Mouse (Mus musculus) WW6 (cell line): ENCODE measurements around the gene Zc3h12d.
A peak's percentile ranks its signal among the peaks of the same experiment; 100 is the strongest.

Experiments used
- DNase-seq: peaks from one replicate; pipeline ENCODE4 v3.0.0-alpha.2; 2013; ENCODE audit warnings: low read depth, low spot score

The Zc3h12d gene

DNA sequence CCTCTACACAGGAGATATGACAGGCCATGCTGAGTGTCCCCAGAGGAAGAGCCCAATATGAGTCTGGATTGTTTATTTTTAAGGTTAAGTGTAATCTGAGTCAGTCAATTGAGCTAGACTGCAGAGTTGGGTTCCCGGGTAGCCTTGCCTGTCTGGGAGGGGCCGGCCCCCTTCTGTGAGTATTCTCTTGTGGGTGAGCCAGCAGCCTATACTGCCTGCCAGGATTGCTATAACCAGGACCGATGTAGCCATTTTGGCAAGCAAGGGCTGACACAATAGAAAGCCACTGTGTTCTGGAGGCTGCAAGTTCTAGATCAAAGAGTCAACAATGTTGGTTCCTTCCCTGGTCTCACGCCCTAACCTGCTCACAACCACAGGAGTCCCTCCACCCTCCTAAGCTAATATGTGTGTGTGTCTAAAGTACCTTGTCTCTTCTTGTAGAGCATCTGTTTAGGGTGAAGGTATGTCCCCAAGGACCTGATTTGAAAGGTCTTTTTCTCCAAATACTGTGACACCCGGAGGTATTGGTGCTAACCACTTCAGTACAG is 6.7 kb downstream of the Zc3h12d start:
- no peak for DNase-seq

DNA sequence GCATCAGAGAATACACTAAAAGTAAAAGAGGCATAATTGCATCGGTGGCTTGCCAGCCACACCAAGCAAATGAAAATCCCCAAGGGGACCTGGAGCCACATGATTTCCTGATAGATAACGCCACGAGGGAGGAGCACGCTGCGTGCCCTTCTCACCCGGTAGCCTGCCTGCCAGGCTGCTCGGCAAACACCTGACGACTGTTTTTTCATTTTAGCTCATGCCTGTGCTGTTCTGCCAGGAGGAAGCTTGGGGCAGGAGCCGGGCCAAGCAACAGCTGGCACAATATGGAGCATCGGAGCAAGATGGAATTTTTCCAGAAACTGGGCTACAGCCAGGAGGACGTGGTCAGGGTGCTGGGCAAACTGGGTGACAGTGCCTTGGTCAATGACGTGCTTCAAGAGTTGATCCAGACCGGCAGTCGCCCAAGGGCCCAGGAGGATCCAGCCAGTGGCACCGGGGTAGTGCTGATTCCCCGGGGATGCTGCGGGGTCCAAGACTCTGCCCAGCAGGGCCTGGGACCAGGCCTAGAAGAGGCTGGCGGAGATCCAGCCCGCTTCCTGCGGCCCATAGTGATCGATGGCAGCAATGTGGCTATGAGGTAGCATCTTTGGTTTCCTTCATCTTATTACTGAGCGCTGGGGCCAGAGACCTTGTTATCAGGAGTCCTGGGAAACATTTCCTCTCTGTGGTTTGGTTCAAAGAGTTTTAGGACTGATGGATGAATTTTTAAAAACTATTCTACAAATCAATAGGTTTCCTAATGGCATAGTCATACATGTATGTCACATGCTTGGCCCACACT is 7.5 kb downstream of the Zc3h12d start:
- DNase-seq = no peak

DNA sequence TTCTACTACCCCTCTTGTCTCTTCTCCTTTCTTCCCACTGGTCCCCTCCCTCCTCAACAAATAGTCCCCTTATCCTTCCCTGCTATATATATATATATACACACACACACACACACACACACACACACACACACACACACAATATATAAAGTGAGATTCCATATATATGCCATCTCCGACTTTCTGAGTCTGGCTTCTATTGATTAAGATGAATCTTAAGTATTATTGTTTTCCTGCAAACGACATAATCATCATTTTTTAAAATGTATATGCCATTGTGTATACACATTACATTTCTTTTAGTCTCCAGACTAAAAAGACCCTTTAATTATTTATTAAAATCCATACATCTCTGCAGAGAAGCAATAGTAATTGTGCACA is 8.1 kb downstream of the Zc3h12d start:
- no peak for DNase-seq

DNA sequence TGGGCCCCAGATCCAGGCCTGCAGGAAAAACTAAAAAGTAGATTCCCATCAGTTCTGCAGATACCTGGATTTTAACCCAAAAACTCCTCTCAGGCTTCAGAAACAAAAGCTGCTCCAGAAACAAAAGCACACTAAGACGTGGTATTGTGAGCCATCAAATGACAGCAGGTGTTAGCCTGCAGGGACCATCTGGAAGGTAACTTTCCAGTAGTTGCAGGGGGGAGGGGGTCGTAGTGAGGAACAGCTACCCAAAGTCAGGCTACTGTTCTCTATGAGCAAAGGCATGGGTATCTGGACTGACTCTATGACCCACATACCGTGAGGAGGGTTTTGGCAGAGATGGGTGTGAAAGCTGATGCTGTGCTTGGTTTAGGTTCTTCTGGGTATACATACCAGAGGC is 8.5 kb downstream of the Zc3h12d start:
- DNase-seq = no peak

DNA sequence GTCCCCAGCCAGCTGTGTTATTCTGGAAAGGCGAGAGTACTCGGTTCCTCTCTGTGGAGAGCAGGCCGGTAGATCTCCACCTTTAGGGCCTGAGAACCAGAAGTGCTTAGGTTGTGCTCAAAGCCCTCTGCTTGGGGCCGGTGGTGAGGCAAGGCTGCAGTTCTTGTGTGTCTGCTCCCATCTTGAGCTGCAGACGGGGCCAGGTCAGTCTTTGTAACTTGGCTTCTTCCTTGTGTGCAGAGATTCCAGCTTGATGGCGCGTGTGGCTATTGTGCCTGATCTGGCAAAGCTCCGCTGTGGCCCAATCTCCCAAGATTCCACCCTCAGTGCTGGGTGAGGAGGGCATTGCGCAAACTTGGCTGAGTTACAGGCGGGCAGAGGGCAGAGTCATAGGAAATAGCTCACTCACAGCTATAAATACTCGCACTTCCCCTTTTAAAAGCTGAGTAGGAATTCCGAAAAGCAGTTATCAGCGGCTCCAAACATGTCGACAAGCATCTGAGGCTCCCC is 9.4 kb downstream of the Zc3h12d start:
- DNase-seq = no peak

DNA sequence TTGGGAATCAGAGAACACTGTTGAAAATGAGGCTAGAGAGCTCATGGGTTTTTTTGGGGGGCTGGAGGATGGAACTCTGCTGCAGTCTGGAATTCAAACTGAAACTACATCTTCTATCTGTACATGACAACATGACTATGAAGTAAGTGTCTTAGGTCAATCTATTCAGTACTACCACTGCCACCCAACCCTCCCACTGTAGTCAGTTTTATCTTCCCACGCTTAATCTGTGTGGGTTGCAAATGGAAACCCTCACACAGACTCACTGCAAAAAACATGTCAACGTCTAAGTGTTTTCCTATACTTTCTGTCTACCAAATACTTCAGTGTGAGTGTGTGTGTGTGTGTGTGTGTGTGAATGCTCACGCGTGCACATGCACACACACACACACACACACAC is 10.9 kb downstream of the Zc3h12d start:
- DNase-seq = no peak

DNA sequence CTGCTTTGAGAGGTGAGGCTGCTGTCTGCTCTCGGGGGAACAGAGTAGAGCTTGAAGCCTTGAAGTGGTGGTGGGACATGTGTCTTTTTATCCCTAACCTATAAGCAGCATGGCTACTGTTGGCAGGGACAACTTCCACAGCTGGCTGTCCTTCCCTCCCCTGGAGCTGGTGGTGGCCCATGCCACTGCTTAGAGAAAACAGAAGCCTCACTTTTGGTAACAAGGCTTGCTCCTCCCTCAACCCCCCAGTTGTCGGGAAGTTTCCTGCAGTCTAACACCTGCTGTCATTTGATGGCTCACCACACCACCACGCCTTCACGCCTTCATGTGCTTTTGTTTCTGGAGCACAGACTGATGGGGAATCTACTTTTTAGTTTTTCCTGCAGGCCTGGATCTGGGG is 11.9 kb downstream of the Zc3h12d start:
- DNase-seq = no peak

DNA sequence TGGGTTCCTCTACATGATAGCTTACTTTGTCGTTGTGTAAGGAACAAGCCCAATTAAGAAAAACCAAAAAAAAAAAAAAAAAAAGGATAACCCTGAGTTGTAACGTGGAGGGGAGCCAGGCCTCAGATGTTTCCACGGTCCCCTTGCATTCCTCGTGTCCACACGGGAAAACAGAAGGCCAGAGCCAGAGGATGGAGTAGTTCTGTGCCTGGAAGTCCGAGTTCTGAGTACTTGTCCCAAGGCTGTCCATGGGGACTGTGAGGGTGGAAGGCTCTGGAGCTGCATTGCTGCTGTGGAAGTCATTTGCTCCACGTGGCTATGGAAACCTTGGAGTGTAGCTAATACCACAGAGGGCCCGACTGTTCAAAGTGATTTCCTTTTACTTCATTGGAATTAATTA is 12.9 kb downstream of the Zc3h12d start:
- no peak for DNase-seq

DNA sequence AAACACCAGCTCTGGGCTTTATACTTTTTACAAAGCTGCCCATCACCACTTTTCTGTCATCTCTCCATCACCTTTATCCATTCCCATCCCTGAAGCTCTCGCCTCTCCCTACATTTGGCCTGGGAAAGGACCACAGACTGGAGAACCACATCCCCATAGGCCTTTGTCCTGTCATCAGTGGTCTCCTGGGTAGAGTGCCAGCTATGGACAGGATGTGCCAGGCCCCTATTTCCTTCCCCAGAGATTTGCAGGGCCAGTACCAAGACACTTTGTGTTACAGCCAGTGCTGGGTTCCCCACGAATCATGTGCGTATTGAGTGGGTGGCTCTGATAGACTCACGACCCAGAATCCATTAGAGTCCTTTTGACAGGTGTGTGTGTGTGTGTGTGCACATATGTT is 13.7 kb downstream of the Zc3h12d start:
- DNase-seq = no peak

DNA sequence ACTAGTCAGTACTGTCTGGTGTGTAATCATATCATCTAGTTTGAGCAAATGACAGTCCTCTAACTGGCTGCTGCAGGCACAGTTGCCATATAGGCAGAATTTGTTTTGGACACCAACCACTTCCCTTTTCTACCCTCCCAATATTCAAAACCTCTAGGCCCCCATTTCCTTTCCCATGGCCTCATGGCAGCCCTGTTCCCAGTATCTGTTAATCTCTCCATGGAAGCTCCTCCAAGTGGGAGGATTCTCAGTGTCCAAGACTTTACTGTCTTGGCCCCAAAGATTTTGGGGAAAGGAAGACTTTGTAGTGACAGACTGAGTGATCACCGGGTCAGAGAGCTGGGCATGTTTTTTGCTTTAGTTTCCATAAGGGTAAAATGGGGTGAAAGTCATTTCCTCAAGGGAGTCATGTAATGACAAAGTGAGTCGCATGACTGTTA is 14.9 kb downstream of the Zc3h12d start:
- DNase-seq = no peak

DNA sequence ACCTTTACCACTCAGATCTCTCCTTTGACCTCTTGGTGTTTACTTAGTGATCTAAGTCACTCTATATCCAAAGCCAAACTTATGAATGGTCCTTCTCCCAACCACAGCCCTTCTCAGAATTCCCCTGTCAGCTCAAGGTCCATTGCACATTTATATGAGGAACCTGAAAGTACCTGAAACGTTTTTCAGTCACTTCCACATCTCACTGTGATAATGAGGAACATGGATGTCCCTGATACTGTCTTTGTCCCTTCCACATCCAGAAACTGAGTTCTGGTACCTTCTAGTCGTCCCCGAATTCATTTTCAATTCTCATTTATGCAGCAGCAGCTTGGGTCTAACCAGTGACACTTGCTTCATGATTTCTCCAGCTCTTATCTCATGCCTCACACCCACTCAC is 19.6 kb downstream of the Zc3h12d start:
- no peak for DNase-seq

DNA sequence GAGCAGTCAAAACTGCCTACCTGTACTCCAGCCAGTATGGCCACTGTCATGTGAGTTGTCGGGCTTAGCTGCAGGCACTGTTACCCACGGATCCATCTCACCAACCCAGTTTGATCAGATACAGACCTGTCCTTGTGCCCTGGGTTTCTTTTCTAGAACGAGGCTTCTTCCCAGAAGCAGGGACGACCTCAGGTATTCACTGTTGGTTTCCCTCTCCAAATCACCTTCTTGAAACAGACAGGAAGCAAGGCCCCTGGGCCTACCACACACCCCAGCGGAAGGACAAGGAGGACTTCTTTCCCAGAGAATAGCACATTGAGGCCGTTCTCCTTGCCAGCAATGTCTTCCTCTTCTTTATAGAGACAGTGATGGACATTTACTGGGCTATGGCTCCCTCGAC is 28.2 kb downstream of the Zc3h12d start:
- DNase-seq = no peak

DNA sequence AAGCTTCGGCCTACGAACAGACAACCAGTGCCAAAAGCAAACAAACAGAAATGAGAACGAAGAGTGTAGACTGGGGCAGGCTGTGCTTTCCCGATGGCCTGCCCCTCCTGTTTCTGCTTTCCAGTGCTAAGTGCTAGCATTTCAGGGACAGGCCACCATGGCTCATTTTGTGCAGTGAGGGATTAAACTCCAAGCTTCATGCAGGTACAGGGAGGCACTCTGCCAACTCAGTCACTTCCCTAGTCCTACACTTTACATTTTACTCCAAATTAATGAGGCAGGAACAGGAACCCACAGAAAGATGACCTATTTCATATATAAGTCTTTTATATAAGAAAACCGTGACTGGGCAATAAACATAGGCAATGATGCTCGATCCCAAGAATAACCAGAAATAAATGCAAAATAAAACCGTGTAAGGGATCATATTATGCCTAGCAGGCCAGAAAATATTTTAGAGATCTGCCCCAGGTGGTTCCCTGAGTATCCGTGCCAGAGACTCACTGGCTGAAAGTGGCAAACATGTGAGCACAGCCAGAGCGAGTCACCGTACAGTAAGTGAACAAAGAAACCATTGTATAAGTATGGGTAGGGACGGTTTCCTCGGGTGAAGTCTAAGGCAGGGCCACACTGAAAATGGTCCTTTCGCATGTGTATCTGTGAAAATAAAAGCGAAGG is 29.1 kb downstream of the Zc3h12d start:
- no peak for DNase-seq

DNA sequence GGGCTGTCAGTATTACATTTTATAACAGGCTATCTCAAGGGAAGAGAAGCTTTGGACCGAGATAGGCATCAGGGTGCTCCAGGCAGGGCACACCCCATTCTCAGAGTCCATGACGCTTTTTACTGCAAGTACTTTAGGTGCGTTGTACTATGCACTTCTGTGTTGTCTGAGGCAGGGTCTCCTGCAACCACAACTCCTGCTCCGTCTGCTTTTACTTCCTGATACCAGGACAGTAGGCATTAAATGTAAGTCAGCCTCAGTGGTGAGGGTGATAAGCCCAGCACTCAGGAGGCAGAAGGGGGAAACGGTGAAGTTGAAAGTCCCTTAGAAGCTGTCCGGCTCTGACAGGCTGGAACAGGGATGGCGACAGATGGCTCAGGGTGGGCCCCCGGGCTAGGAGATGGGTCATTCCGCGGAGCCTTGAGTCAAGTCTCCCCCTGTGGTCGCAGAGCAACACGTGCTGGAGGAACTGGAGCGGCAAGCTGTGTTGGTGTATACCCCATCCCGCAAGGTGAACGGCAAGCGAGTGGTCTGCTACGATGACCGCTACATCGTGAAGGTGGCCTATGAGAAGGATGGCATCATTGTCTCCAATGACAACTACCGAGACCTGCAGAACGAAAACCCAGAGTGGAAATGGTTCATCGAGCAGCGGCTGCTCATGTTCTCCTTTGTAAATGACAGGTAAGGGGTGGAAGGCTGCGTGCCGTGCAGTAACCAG is 29.8 kb downstream of the Zc3h12d start:
- DNase-seq = no peak

DNA sequence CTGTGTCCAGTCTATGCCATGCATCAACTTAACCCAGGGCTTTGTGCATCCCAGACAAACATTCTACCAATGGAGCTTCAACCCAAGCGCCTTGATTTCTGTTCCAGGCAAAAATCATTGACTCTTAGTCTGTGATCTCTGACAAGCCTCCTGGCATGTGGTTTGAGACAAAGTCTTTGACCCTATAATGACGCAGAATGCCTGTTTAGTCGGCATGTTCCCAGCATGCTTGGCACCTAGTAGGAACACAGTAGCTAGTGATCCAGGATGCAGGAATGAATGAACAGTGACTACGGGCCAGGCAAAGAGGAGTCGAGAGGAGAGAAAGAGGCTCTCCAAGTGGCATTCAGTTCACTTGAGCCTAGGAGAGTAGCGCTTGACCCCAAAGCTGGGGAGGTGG is 31.1 kb downstream of the Zc3h12d start:
- no peak for DNase-seq

DNA sequence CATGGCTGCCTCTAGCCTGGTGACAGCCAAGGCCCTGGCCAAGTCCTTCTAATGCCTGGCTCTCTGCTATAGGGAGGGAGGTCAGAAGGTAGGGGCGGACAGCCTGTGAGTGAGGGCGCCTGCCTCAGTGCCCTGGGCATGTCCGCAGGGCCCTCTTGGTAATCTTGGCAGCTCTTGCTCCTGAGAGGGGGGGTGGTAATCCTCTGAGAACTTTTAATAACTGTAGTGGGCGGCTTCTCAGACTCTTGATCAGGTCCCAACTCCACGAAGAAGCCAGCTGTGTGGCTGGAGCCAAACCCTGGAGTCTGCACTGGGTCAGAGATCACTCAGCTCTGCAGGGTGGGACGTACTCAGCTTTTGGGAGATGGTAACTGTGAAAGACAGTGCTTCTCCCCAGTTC is 31.9 kb downstream of the Zc3h12d start:
- DNase-seq = no peak

DNA sequence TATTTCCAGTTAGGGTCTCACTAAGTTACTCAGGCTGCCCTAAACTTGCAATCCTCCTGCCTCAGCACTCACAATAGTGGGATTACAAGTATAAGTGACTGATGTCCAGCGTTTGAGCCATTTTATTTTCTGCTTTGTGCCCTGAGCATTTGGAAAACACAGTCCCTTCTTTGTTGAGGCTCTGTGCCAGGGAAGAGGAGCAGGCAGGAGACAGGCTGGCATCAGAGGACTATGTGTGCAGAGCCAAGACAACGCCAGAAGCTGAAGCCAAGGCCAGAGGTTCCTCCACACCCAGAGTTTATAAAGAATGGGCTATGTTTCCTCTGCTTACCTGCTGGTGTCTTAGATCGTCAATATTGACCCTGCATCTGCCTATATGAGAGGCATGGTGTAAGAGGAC is 32.5 kb downstream of the Zc3h12d start:
- no peak for DNase-seq

DNA sequence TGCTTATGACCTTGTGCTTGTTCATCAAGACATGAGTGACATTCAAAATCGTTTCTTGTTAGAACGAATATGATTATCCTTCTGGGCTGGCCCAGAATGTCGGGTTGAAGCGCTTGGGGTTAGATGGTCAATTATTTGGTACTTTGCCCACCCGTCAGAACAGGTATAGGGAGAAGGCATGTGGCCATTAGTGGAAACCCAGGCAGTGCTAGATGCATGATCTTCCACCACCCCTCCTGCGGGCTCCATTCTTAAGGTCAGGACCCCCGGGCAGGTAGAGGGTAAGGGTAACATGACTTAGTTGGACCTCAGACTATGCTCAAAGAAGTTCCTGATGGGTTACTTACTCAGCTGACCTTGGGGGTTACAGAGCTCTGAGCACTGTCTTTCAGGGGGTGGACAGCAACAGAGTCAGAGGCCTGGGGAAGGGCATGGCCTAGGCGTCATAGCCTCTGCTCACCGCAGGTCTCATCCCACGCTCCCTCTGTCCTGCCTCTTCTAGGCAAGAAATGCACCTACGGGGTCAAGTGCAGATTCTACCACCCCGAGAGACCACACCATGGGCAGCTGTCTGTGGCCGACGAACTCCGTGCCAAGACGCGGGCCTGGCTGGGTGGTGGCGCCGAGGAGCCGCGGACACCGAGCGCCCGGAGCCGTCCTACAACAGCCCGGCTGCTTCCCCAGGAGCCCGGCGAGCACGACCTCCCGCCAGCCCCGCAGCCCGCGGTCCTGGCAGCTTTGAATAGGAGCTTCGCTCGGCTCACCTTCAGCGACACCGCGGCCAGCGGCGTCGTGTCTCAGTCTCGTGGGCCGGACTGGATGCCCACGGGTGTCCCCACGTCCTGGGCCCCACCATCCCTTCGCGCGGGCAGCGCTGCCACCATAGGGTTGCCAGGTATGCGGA is 34.7 kb downstream of the Zc3h12d start:
- DNase-seq = no peak

DNA sequence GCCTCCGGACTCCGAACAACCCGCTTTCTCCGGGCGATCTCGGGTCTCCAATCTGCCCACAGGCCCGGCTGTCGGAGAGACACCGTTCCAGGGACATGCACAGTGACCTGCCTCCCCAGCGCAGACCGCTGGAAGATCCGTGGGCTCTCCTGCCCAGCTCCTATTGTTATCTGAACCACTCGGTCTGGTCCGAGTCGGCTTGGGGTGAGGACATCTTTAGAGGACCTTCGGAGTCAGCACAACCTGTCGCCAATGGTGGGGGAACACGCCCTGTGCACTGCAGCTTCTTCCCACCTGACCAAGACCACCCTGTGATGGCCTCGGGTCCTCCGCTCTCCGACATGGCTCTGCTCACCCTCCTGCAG is 35.4 kb downstream of the Zc3h12d start:
- DNase-seq = no peak

DNA sequence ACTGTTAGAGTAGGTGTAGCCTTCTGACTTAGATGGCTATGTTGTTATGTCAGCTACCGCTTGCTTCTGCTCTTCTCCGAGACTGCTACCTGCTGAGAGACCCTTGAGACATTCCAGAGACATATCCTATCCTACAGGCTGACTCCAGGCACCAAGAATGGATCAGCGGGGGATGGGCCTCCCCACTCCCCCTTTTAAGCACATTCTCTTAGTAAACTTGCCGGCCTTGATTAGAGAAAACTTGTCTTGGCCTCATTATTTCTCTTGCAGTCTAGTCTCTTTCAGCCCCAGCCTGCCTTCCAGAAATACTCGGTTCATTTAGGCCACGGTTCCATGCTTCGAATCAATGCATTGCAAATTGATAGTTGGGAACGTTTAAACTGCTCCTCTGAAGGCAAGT is 37.5 kb downstream of the Zc3h12d start:
- DNase-seq = no peak

DNA sequence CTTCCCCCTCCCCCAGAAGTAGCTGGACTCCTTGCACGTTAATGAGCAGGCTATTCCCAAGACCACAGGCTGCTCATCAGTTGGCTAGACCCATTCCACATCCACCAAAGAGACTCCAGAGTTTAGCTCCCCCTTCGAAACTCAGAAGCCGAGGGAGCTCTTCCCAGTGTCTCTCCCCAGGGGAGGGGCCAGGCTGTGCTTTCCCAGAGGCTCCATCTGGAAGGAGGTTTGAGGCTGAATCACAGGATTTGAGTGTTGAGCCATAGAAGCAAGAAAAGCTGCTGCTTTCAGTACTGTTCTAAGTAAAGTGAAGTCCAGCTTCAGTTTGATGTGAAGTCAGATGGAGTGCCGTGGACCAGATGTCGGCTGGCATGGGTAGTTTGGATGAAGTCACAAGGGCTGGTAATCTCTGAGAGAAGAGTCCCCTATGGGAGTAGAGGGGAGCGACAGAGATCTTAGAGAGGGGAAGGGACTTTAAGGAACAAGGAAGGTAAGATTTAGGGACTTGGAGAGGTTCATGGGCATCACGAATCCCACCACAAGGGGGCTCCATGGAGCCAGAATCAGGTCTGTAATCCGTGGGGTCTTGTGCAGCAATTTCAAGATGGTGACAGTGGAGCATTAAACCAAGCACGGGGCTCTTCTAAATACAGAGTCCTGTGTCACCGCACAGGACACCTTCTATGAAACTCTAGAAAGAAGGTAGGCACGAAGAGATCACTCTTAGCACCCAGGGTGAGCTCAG is 38.5 kb downstream of the Zc3h12d start:
- peak; percentile 34 for DNase-seq
